Mouse (Mus musculus) lung, postnatal 0 days (tissue): Measurements from ENCODE around the gene B430305J03Rik.
A peak's percentile ranks its signal among the peaks of the same experiment; 100 is the strongest.

Experiments used
- CTCF ChIP-seq: IDR thresholded peaks from 2 replicates; pipeline ENCODE4 v1.5.1; 2016; ENCODE audit warnings: antibody characterized with exemption, mild to moderate bottlenecking
- EP300 ChIP-seq: IDR thresholded peaks from 2 replicates; pipeline ENCODE4 v1.6.1; 2016; ENCODE audit warnings: antibody characterized with exemption, mild to moderate bottlenecking, control low read depth

- TF ChIP-seq CTCF (0 out of 2 replicates have a peak, but pooled peaks have one; percentile 12), EP300 (no peak)
Measured at GRCm38 (mm10) chr3:61363989-61364660, 1.6 kb downstream of the B430305J03Rik start.
